Mouse (Mus musculus) myocyte (in vitro differentiated cells): ENCODE results near the gene Olfr986.
"Not testable (repeated sequence)": the region's sequence is repeated elsewhere in the genome, so short reads cannot be mapped to it uniquely, and the experiment has no call there.

Experiments used
- CEBPB ChIP-seq: IDR thresholded peaks from 2 replicates; pipeline ENCODE4 v1.6.1; 2011; ENCODE audit warnings: mild to moderate bottlenecking, moderate library complexity; ENCODE audit not compliant: poor library complexity, insufficient read depth, severe bottlenecking
- E2F4 ChIP-seq: IDR thresholded peaks from one replicate; pipeline ENCODE4 v1.6.1; 2011; ENCODE audit warnings: mild to moderate bottlenecking, control low read depth, moderate library complexity; ENCODE audit not compliant: insufficient read depth
- MAX ChIP-seq: IDR thresholded peaks from one replicate; pipeline ENCODE4 v1.6.1; 2011; ENCODE audit warnings: low read depth, mild to moderate bottlenecking, control low read depth
- MYOD1 ChIP-seq, 3 experiments: IDR thresholded peaks; one replicate each; pipeline ENCODE4 v1.6.1; 2011; ENCODE audit warnings: control low read depth in 2 of 3, low read depth in 2 of 3, mild to moderate bottlenecking in 2 of 3, moderate library complexity in 1 of 3; ENCODE audit not compliant: insufficient read length in 2 of 3, control insufficient read depth in 1 of 3
- MYOG ChIP-seq, 3 experiments: IDR thresholded peaks; one replicate each; pipeline ENCODE4 v1.6.1; 2011; ENCODE audit warnings: control low read depth in 2 of 3, low read depth in 2 of 3, mild to moderate bottlenecking in 2 of 3; ENCODE audit not compliant: insufficient read length in 2 of 3, control insufficient read depth in 1 of 3, insufficient read depth in 1 of 3
- POLR2A ChIP-seq: IDR thresholded peaks from one replicate; pipeline ENCODE4 v1.6.1; 2011; ENCODE audit warnings: low read depth, mild to moderate bottlenecking, control low read depth, moderate library complexity; ENCODE audit not compliant: insufficient read length
- POLR2AphosphoS2 ChIP-seq: IDR thresholded peaks from one replicate; pipeline ENCODE4 v1.6.1; 2011; ENCODE audit warnings: low read depth, control low read depth; ENCODE audit not compliant: insufficient read length
- REST ChIP-seq: IDR thresholded peaks from one replicate; pipeline ENCODE4 v1.6.1; 2011; ENCODE audit warnings: mild to moderate bottlenecking, control low read depth, moderate library complexity; ENCODE audit not compliant: insufficient read depth, insufficient read length
- SRF ChIP-seq: IDR thresholded peaks from one replicate; pipeline ENCODE4 v1.6.1; 2011; ENCODE audit warnings: low read depth; ENCODE audit not compliant: control insufficient read depth, insufficient read length
- TCF12 ChIP-seq: IDR thresholded peaks from one replicate; pipeline ENCODE4 v1.6.1; 2011; ENCODE audit warnings: mild to moderate bottlenecking, control low read depth; ENCODE audit not compliant: poor library complexity, insufficient read depth, severe bottlenecking
- TCF3 ChIP-seq: IDR thresholded peaks from one replicate; pipeline ENCODE4 v1.6.1; 2011; ENCODE audit warnings: low read depth, control low read depth; ENCODE audit not compliant: insufficient read length
- USF1 ChIP-seq: IDR thresholded peaks from one replicate; pipeline ENCODE4 v1.6.1; 2011; ENCODE audit warnings: low read depth, mild to moderate bottlenecking, control low read depth, moderate library complexity

DNA sequence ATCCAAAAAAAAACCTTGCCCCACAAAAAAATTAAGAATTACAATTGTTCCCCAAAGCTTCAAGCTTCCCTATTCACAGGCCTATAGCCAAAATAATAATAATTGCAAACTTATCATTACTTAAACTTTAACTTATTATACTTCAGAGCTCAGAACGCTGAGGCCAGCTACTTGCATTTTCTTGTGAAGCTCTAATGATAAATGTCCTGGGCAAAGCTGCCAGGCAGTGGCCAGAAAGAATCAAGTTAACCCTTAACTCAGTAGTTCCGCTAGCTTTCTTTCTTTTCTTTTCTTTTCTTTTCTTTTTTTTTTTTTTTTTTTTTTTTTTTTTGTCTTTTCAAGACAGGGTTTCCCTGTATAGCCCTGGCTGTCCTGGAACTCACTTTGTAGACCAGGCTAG is 4.4 kb downstream of the Olfr986 start:
- TF ChIP-seq POLR2A; POLR2AphosphoS2; MAX; TCF12; E2F4; USF1; MYOG (IDR thresholded peaks at IDR 0.05; ENCODE audit: control insufficient read depth in 1 of 3, insufficient read depth in 1 of 3, insufficient read length in 2 of 3, low read depth in 2 of 3); CEBPB; MYOD1 (IDR thresholded peaks at IDR 0.05; ENCODE audit: control insufficient read depth in 1 of 3, insufficient read length in 2 of 3, low read depth in 2 of 3); REST; TCF3; SRF: not testable (repeated sequence)
